Mouse (Mus musculus) cerebellum, adult 2 months (tissue): ENCODE measurements around the gene Dst.

ENCODE experiments used
- CTCF ChIP-seq: fragments of 200-500 bp; IDR thresholded peaks from 2 replicates; pipeline ENCODE4 v1.5.1; 2011; ENCODE audit warnings: low read depth, mild to moderate bottlenecking, control low read depth, low read length, moderate library complexity, borderline replicate concordance; ENCODE audit not compliant: insufficient read depth
- POLR2A ChIP-seq: fragments of 200-500 bp; IDR thresholded peaks from 2 replicates; pipeline ENCODE4 v1.6.1; 2011; ENCODE audit warnings: low read length, control low read depth, borderline replicate concordance; ENCODE audit not compliant: insufficient read depth

DNA sequence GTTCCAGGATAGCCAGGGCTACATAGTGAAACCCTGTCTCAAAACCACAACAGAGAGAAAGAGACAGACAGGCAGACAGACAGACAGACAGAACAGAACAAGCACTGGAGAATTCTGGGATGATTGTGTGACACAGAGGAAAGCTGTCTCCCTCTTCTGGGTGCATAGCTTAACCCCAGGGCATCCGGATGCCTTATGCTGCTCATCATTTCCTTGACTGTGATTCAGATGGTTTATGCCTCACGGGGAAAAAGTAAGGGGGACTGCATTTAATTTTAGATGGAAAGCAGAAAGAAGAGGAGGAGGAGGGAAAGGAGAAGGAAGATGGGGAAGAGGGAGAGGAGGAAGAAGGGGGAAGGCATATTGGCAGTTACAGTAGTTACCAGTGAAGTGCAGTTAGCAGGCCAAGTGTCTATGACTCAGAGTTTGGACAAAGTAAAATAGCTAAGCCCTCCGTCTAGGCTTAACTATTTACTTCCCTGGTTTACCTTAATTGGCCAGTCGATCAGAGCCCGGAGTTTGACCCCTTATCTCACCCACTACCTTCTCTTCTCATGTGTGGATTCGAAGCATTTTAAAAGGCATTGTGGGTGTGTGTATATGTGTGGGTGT is 201.7 kb downstream of the Dst start:
- no peak for TF ChIP-seq POLR2A
- no peak for TF ChIP-seq CTCF
